Mouse (Mus musculus): ENCODE data around the gene Fuom.

DNA sequence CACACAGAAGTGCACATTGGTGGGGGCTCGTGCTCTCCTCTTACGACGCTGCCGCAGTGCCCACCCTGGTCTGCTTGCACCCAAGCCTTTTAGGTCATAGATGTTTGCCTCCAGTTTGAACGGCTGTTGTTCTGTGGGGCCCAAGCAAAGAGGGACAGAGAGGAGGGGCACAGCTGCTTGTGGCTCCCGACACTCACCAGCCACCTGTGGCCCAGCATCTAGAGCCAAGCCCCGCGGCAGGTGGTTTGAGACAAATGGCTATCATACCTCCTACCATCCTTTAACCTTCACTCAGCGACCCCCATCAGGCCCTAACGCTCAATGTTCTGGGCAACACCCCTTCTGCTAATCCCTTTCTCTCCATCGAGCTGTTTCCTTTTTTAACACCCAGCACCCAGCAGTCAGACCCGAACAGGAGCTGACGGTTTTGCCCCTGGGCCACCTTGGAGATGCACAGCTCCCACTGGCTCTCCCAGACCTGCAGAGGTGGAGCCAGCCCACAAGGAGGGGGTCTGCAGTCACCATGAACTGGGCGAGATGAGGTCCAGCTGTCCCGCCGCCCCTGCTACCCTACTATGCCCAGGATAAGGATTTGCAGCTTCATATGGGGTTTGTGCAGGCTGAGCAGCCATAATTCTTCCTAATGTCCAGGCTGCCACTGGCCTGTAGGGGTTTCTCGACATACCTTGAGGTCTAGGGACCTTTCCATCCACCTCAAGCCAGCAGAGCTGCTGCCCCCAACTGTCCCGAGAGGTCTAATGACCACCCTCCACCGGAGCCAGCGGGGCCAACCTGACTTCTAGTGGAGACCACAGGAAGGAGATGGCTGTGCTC is 20.6 kb downstream of the Fuom start:
- TF ChIP-seq POLR2A (IDR thresholded peaks at IDR 0.05; ENCODE audit: borderline replicate concordance, low read depth, low read length) (no peak), CTCF (IDR thresholded peaks at IDR 0.05; ENCODE audit: low read depth, low read length) (no peak)
